Mouse (Mus musculus) Patski (cell line): ENCODE measurements around the gene Batf. TPM values are rescaled to one million over a fixed set of nuclear protein-coding genes. Genes with fewer than 3 reads are reported as not detected.
"Not testable (repeated sequence)": the region's sequence is repeated elsewhere in the genome, so short reads cannot be mapped to it uniquely, and the experiment has no call there.

Source experiments
- ATAC-seq: fragments of 100-300 bp; one replicate; pipeline ENCODE4 v1.8.0; 2021
- CTCF ChIA-PET: fragments of 350-600 bp; sonication (Branson Sonifier 250); formaldehyde crosslinking; loops from one replicate; lab custom pipeline; 2022; ENCODE audit warnings: inconsistent platforms; lab: Charles Lee
- POLR2A ChIA-PET: fragments of 350-600 bp; sonication (Branson Sonifier 250); formaldehyde crosslinking; loops from one replicate; lab custom pipeline; 2022; ENCODE audit warnings: antibody characterized with exemption, inconsistent platforms; lab: Charles Lee
- DNase-seq: peaks from one replicate; pipeline ENCODE4 v3.0.0-alpha.2; 2011; ENCODE audit warnings: low read depth, low spot score
- H3K27me3 ChIP-seq: fragments of 371-371 bp; one replicate; pipeline ENCODE4 v1.5.1; 2021
- CTCF ChIP-seq: fragments of 100-300 bp; IDR thresholded peaks from one replicate; pipeline ENCODE4 v1.5.1; 2021
- in situ Hi-C: fragments of 300-500 bp; cut with MboI; formaldehyde crosslinking; loops from 3 replicates; pipeline ENCODE4 v1.11.1; 2018; ENCODE audit warnings: low pct_unique_long_range_greater_than_20kb, mixed read lengths
- polyA plus RNA-seq: library from polyadenylated mRNA; unstranded; gene quantifications from one replicate; pipeline ENCODE4 v1.2.3, GENCODE M21; 2021

The Batf gene
- polyA plus RNA-seq, 1 experiment from 2014 or later = not detected

DNA sequence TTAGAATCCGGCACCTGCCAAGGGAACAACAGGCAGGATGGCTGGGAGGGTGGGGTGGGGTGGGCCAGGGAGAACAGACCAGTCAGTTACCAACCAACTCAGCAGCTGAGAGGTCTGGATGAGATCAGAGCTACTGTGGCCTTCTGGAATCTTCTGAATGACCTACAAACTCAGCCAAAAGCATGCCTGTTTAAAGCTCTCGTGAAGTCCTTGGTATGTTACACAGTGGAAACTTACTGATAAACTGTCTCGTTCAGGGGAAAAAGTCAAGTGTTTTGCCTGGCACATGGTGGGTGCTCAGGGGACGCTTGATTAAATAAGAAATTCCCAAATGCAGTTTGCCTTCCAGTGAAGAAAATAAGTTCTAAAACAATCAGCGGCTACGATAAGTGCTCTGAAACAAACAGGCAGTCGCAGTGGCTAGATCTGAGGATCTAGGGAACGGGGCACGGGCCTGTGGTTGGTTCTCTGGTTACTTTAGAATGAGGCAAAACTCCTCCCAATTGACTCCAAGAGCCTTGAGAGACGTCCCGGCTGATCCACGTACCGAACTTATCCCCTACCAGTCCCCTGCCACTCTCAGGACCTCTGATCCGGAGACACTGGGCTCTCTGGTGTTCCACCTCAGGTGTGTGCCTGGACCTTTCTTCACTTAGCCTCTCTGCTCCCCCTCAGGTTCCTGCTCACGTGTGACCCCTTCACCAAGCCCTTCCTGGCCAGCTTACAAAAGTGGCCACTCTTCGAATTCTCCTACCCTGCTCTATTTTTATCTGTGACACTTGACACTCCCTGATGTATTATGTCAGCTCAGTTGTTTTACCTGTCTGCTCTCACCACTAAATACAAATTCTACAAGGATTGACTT, 1.8 kb upstream of the Batf start:
- CTCF ChIA-PET = no interaction called here
- in situ Hi-C loops = no loop called here
- ATAC-seq (no peak), DNase-seq (no peak)
- no peak for TF ChIP-seq CTCF
- POLR2A ChIA-PET = no interaction called here
- H3K27me3 ChIP-seq = peaks cover 9% of the 10 kb centered on the region

DNA sequence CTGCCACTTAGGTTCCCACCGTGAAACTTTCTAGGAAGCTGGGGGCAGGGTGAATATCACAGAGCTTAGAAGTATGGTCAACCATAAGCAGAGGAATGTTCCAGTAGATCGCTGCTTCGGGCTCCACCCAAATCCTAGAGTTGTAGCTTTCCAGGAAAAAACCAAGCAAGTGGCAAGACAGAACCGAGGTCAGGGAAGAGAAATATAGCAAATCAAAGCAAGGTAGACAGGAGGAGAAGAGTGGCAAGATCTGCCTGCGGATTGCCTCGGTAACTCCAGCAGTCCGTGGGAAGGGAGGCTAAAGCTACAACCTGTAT, 706 bp downstream of the Batf start:
- ATAC-seq (no peak), DNase-seq (no peak)
- TF ChIP-seq CTCF = no peak
- peaks cover 22% of the 10 kb centered on the region for H3K27me3 ChIP-seq
- in situ Hi-C loops = no loop called here
- POLR2A ChIA-PET = interaction anchor here (1.2 kb wide), 1 partner anchor 11 kb away, joined by 3 read pairs; no protein-coding TSS in a partner anchor
- CTCF ChIA-PET = interaction anchor here (1.4 kb wide), 1 partner anchor 41 kb away, joined by 3 read pairs; no protein-coding TSS in a partner anchor

DNA sequence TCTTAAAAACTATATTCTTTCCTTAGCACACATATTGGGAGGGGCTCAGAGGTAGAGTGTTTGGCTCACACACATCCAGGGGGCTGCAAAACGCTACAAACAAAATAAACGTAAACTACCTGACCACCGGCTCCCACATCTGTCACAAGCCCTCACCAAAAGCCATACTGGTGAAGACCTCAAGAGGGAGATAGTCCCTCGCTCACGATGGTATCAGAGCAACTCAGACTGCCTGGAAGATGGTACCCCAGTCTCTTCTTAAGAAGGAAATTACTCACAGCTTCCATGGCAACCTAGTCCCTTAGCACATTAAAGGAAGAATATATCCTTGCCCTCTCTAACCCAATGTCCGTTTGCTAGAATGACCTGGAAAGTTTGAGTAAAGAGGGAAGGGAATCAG, 1.4 kb downstream of the Batf start:
- DNase-seq (no peak), ATAC-seq (no peak)
- no peak for TF ChIP-seq CTCF
- in situ Hi-C loops = no loop called here
- peaks cover 22% of the 10 kb centered on the region for H3K27me3 ChIP-seq
- ChIA-PET CTCF (no interaction called here), POLR2A (no interaction called here)

DNA sequence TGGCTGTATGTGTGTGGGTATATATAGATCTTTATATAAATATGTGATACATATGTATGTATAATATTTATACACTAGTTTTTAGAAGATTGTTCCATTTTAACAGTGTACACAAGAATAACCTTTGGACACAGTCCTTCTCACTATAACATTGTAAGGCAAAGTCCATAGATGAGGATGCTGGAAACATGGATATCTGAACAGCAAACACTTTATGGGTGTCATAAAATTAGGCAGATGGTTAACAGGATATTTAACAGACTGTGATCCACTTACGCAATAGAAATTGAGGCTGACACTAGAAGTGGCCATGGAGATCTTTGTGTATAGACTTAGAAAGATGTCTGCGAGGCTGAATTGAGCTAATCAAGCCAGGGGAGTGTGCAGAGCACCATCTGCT, 9.3 kb downstream of the Batf start:
- ATAC-seq = no peak
- ChIA-PET CTCF (no interaction called here), POLR2A (no interaction called here)
- peaks cover 22% of the 10 kb centered on the region for H3K27me3 ChIP-seq
- no peak for TF ChIP-seq CTCF
- in situ Hi-C loops = no loop called here
- DNase-seq = no peak

DNA sequence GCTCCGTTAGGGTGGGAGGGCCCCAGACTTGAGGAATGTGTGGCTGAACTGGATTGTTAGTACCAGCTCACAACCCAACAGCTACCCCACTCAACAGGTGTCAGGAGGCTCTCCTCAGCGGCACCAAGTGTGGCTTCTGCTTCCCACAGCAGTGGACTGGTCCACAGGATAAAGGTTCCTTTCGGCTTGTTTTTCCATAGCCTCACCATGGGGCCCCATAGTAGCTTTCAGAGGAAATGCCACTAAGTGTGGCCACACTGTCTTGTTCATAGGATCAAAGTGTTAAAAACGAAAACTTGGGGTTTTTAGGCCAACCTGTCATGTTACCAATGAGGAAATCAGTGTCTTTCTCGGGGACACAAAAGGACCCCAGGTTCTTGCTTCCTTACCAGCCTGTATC, 10.0 kb downstream of the Batf start:
- H3K27me3 ChIP-seq = peaks cover 16% of the 10 kb centered on the region
- TF ChIP-seq CTCF = no peak
- ChIA-PET CTCF (no interaction called here), POLR2A (no interaction called here)
- ATAC-seq = no peak
- DNase-seq = no peak
- in situ Hi-C loops = no loop called here

DNA sequence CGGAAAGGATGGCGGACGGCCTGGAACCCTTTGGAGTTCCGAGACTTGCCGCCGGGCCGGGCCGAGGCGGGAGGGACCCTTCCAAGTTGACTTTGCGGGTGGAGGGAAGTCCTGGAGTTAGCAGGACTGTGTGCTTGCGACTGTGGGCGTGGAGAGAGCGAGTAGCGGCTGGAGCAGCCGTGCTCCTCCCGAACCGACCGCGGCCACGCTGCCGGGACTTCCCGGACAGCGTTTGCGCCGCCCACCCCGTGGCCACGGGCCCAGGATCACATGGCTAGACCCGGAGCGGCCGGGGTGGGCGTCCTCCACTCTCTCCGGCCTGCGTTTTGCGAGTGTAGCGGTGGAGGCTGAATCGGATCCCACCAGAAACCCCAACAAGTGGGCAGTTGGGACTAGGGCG, 11.7 kb downstream of the Batf start:
- POLR2A ChIA-PET, CTCF ChIA-PET, DNase-seq, in situ Hi-C loops: not testable (repeated sequence)
- H3K27me3 ChIP-seq = peaks cover 15% of the 10 kb centered on the region
- ATAC-seq = peak; percentile 26

DNA sequence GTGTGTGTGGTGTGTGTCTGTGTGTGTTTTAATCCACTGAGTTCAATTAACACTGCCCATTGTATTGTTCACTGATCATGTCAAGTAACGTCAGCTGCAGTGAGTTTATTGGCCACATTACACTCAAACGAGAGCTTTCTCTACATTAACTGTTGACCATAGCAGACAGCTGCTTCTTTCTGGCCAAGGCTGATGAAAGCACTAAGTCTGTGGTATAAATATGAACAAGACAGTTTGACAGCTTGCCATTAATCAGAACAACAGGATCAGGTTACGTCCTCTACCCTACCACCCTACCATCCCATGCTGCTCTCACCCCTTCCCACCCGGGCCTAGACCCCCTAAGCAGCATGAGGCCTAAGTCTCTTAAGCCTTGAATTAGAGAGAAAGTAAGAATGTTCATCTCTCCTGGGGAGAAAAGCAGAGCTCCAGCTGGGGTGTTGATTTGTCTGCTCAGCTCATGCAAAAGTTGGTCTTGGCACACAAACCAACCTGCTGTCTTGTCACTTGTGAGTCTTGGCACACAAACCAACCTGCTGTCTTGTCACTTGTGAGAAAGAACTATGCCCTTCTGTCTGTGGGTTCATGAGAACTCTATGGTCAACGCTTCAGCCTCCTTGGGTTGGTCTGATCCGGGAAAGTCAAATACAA, 13.8 kb downstream of the Batf start:
- H3K27me3 ChIP-seq = peaks cover 15% of the 10 kb centered on the region
- ATAC-seq (no peak), DNase-seq (no peak)
- in situ Hi-C loops = no loop called here
- no peak for TF ChIP-seq CTCF
- ChIA-PET POLR2A (no interaction called here), CTCF (no interaction called here)

DNA sequence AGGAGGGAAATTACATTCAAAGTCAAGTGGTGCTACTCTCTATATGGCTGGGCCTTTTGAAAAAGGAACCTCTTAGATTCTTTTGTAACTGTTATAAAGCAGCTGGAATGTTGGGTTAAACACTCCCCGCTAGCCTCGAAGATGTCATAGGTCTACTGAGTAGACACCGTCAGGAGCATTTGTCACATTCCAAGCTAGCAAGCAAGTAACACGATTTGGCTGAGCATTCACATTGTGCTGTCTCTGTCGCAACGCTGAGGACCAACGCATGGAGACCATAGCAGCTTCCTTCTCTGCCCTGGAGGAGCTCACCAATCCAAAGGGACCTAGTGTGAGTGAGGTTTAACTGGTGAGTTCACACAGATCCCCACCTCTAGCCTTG, 14.4 kb downstream of the Batf start:
- H3K27me3 ChIP-seq = peaks cover 14% of the 10 kb centered on the region
- DNase-seq (no peak), ATAC-seq (no peak)
- ChIA-PET POLR2A (no interaction called here), CTCF (no interaction called here)
- in situ Hi-C loops = no loop called here
- TF ChIP-seq CTCF = no peak

DNA sequence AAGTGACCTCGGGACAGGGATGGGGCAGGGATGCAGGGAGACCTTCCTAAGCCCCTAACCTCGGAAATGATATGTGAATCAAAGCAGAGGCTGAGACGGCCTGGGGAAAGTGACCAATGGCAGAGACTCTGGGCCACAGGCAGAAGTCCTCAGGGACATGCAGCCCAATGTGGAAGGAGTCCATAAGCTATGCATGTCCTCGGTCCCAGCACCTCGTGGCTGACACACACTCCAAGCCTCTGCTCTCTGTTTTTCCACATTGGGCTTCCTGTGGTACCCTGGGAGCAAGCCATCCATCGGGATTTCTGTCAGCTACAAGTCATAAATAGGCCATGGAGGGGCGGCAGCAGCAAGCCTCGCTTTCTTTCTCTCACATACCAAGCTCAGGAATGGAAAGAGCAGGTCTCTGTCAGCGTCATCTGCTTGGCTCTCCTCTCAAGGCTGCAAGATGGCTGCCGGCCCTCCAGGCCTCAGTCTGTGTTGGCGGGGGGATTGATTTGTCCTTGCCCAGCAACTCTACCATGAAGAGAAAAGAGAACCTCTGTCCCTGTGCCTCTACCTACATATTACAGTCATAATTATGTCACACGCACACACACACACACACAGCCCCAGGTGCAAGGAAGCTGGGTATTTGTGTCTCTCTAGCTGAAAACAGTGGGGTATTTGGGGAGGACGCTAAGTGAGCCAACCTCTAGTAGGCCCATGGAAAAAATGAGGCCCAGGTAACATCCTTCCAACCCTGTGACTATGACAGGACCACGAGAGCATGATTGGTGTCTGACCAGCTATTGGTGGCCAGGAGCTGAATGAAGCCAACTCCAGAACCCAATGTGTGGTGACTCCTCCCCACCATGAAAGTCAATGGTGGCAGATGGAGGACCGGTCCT, 15.9 kb downstream of the Batf start:
- no peak for ATAC-seq
- TF ChIP-seq CTCF = no peak
- DNase-seq = no peak
- no peaks in the 10 kb centered on the region for H3K27me3 ChIP-seq
- in situ Hi-C loops = no loop called here
- ChIA-PET CTCF (no interaction called here), POLR2A (interaction anchor here (1.3 kb wide), 1 partner anchor 17 kb away, joined by 4 read pairs; no protein-coding TSS in a partner anchor)

DNA sequence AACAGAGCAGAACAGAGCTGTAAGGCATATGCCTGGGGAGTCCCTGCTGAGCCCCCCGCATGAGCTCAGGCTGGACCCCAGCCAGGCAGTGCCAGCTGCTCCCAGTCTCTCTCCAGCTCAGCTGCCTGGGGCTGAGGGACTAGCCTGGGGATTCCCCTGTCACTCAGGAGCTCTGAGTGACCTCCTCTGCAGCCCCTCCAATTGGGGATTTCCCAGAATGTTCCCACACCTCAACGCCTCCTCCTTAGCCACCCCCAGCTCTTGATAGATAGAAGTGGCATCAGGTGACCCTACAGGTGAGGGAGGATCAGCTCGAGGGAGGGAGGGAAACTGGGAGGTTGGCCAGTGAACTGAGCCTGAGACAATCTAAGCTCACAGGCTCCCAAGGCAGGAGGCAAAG, 17.0 kb downstream of the Batf start:
- TF ChIP-seq CTCF = no peak
- no peak for DNase-seq
- no peak for ATAC-seq
- in situ Hi-C loops = no loop called here
- H3K27me3 ChIP-seq = no peaks in the 10 kb centered on the region
- POLR2A ChIA-PET = no interaction called here
- CTCF ChIA-PET = interaction anchor here (1.0 kb wide), 1 partner anchor 26 kb away, joined by 4 read pairs; no protein-coding TSS in a partner anchor

DNA sequence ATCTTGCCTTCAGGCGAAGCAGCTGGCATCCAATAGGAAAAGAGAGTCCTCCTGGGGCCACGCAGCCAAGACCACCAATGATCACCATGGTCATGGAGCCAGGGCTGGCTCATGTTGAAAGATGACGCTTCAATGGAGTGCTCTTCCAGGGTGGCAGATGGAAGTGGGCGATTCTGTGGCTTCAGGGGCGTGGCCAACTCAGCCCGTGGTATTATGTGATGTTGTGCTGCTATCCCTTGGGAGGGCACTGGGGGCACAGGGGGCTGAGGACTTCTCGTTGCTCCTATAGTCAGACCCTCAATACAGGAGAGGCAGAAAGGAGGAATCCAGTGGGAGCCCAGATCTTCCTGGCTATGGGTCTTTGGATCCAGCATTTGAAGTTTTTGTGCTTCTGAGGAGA, 18.1 kb downstream of the Batf start:
- H3K27me3 ChIP-seq = no peaks in the 10 kb centered on the region
- in situ Hi-C loops = no loop called here
- CTCF ChIA-PET = no interaction called here
- TF ChIP-seq CTCF = no peak
- POLR2A ChIA-PET = no interaction called here
- DNase-seq (no peak), ATAC-seq (no peak)
